Mouse (Mus musculus) testis, adult 2 months (tissue): ENCODE measurements around the gene D430042O09Rik.

Experiments
- CTCF ChIP-seq: fragments of 200-500 bp; IDR thresholded peaks from 2 replicates; pipeline ENCODE4 v1.5.1; 2012; ENCODE audit warnings: low read depth, mild to moderate bottlenecking, inconsistent platforms, low read length, moderate library complexity; ENCODE audit not compliant: control insufficient read depth, insufficient read depth, insufficient replicate concordance
- POLR2A ChIP-seq: fragments of 200-500 bp; IDR thresholded peaks from 2 replicates; pipeline ENCODE4 v1.6.1; 2012; ENCODE audit warnings: low read depth, mild to moderate bottlenecking, inconsistent platforms, low read length, moderate library complexity; ENCODE audit not compliant: control insufficient read depth

DNA sequence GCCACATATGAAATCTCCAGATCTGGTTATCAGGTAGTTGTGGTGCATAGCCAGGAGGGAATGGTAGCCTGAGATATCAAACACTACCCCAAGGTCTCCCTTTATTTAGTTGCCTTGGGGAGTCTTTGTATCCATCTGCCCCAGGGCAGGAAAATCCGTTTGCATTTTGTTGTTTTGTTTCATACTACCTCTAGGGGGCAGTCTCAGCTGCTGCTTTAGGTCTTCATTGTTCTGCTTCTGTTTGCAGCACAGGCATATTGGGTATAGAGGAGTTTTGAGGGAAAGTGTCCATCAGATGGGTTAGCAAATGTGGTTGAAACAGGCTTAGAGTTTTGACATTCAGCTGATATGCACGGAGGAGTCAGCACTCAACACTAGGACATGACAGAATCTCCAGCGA lies 40.5 kb downstream of the D430042O09Rik start:
- TF ChIP-seq POLR2A (no peak), CTCF (no peak)
